Comparison of ENCODE assay signal across 7 mouse cellular contexts in the genomic region with DNA sequence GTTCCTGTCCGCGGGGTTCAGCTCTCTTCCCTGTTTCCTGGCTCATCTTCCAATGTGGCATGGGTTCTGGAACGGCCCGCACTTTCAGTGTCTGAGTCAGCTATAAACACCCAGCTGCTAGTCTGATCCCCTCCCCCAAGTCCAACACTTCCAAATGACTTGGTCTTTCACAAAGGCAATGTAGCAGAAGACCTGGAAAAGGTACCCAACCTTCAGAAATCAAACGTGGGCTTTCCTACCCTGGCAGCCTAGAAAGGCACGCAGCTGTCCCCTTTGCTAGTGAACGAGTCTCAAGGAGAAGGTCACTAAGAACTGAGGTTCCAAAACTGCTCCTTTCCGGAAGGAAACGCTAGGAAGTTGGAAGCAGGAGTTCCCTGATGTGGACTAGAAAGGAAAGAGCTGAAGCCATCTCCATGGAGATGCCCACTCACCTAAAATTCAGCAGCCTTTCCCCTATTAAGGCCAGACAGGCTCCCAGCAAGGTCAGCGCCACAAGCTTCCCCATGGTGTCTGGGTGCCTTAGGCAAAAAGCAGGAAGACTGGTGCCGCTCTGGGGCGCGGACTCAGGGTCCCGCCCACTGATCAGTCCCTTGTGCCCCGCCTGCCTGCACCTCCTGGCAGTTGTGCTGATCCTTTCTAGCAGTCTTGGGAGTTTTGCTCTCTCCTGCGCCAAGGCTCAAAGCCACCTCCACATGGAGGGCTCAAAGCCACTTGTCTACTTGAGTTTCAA. TPM values are rescaled to one million over a fixed set of nuclear protein-coding genes. Genes with fewer than 3 reads are reported as not detected.
DNase-seq lines count a peak whose midpoint lies in the region; ATAC-seq lines count a peak whose summit lies in the region.

A gene (minus strand): TSS at position 565 of the 730 bp plus-strand sequence.

- no peaks in the 10 kb centered on the region for H3K4me1 ChIP-seq in hindbrain, embryonic 16.5 days (ENCODE audit: control insufficient read depth, insufficient read depth, low read depth, low read length)
- H3K4me1 ChIP-seq in limb, embryonic 13.5 days = peaks cover 11% of the 10 kb centered on the region
- H3K4me1 ChIP-seq in midbrain, embryonic 13.5 days (replicated peaks) = peaks cover 9% of the 10 kb centered on the region

- no peak within 1 kb of the TSS for H3K9ac ChIP-seq in hindbrain, embryonic 16.5 days (ENCODE audit: low read depth, low read length)
- peak within 1 kb of the TSS; percentile 60 for H3K9ac ChIP-seq in limb, embryonic 13.5 days
- no peak within 1 kb of the TSS for H3K9ac ChIP-seq in midbrain, embryonic 13.5 days (replicated peaks)

- H3K9me3 ChIP-seq in hindbrain, embryonic 16.5 days (ENCODE audit: control insufficient read depth, low read length) = no peaks in the 10 kb centered on the region
- H3K9me3 ChIP-seq in limb, embryonic 13.5 days = no peaks in the 10 kb centered on the region
- no peaks in the 10 kb centered on the region for H3K9me3 ChIP-seq in midbrain, embryonic 13.5 days

- peak; percentile 54; the same call in 1 of the 2 replicates for ATAC-seq in hindbrain, embryonic 16.5 days
- peak; percentile 69; the same call in 1 of the 2 replicates for ATAC-seq in limb, embryonic 13.5 days (ENCODE audit: low FRiP score, low read depth)
- ATAC-seq in midbrain, embryonic 13.5 days = no peak

- 11% methylated on average over 16 of the region's 16 CpGs for WGBS in hindbrain, embryonic 16.5 days
- WGBS in limb, embryonic 13.5 days = 6% methylated on average over 16 of the region's 16 CpGs
- WGBS in midbrain, embryonic 13.5 days = 14% methylated on average over 16 of the region's 16 CpGs

- no peaks in the 10 kb centered on the region for H3K27me3 ChIP-seq in hindbrain, embryonic 16.5 days (replicated peaks; ENCODE audit: control insufficient read depth, insufficient read depth, low read length)
- H3K27me3 ChIP-seq in limb, embryonic 13.5 days = no peaks in the 10 kb centered on the region
- no peaks in the 10 kb centered on the region for H3K27me3 ChIP-seq in midbrain, embryonic 13.5 days
- no peaks in the 10 kb centered on the region for H3K27me3 ChIP-seq in splenic B cell, adult 2 months (ENCODE audit: control insufficient read depth, insufficient read depth, low read length, poor library complexity, severe bottlenecking)

- peak within 1 kb of the TSS; percentile 5 for H3K4me3 ChIP-seq in hindbrain, embryonic 16.5 days (ENCODE audit: low read length)
- peak within 1 kb of the TSS; percentile 46 for H3K4me3 ChIP-seq in limb, embryonic 13.5 days
- H3K4me3 ChIP-seq in midbrain, embryonic 13.5 days (replicated peaks) = peak within 1 kb of the TSS; percentile 25; the same call in 1 of the 2 replicates

- H3K27ac ChIP-seq in hindbrain, embryonic 16.5 days (ENCODE audit: low read depth, low read length) = no peak within 1 kb of the TSS
- no peak within 1 kb of the TSS for H3K27ac ChIP-seq in limb, embryonic 13.5 days
- no peak within 1 kb of the TSS for H3K27ac ChIP-seq in midbrain, embryonic 13.5 days

- no peaks in the 10 kb centered on the region for H3K36me3 ChIP-seq in hindbrain, embryonic 16.5 days (ENCODE audit: control insufficient read depth, insufficient read depth, low read length)
- H3K36me3 ChIP-seq in limb, embryonic 13.5 days = no peaks in the 10 kb centered on the region
- no peaks in the 10 kb centered on the region for H3K36me3 ChIP-seq in midbrain, embryonic 13.5 days
- H3K36me3 ChIP-seq in splenic B cell, adult 2 months (ENCODE audit: control insufficient read depth, insufficient read depth, low read length, poor library complexity, severe bottlenecking) = no peaks in the 10 kb centered on the region

- DNase-seq in T-cell, adult 2 months (ENCODE audit: low spot score) = peak; percentile 5
- peak; percentile 43 for DNase-seq in c-Kit-positive CD71-negative TER-119-negative erythroid progenitor cells, embryonic 14.5 days (ENCODE audit: low read depth)
- peak; percentile 36 to 47 for DNase-seq in gastrocnemius, adult 8-10 months (ENCODE audit: low spot score in 2 of 2)
- DNase-seq in splenic B cell, adult 2 months (ENCODE audit: low read depth, low spot score) = peak; percentile 28

- peak within 1 kb of the TSS; percentile 26 for H3K4me2 ChIP-seq in hindbrain, embryonic 16.5 days (ENCODE audit: low read length)
- H3K4me2 ChIP-seq in limb, embryonic 13.5 days (replicated peaks) = peak within 1 kb of the TSS; percentile 69
- peak within 1 kb of the TSS; percentile 47 for H3K4me2 ChIP-seq in midbrain, embryonic 13.5 days (replicated peaks)

RNA-seq across cellular contexts. Expression of the gene that starts here (rescaled TPM):
- 10 to 100 TPM; 30.9 to 49.5 (median 36.0) TPM for total RNA-seq in gastrocnemius, adult 8-10 months (2022)
- 5.6 and 6.2 TPM in 2 replicates for polyA plus RNA-seq in hindbrain, embryonic 16.5 days (2015; fragmentation: Nextera tagmentation; extraction: Ambion mirVana)
- 9.3 and 10.4 TPM in 2 replicates for polyA plus RNA-seq in limb, embryonic 13.5 days (2015; fragmentation: Nextera tagmentation; extraction: Ambion mirVana)
- 4.8 and 5.2 TPM in 2 replicates for polyA plus RNA-seq in midbrain, embryonic 13.5 days (2015; fragmentation: Nextera tagmentation; extraction: Ambion mirVana)
